Mouse (Mus musculus): ENCODE measurements around the gene Csad.

- TF ChIP-seq CTCF (IDR thresholded peaks at IDR 0.05; ENCODE audit: control insufficient read depth, insufficient read depth, low read length) (no peak), POLR2A (IDR thresholded peaks at IDR 0.05; ENCODE audit: borderline replicate concordance, control insufficient read depth, low read depth, low read length) (no peak)
These were observed 56.7 kb downstream of the Csad start for GRCm38 (mm10) chr15:102147674-102148402.
